Mouse (Mus musculus): ENCODE measurements around the gene Mei4.

DNA sequence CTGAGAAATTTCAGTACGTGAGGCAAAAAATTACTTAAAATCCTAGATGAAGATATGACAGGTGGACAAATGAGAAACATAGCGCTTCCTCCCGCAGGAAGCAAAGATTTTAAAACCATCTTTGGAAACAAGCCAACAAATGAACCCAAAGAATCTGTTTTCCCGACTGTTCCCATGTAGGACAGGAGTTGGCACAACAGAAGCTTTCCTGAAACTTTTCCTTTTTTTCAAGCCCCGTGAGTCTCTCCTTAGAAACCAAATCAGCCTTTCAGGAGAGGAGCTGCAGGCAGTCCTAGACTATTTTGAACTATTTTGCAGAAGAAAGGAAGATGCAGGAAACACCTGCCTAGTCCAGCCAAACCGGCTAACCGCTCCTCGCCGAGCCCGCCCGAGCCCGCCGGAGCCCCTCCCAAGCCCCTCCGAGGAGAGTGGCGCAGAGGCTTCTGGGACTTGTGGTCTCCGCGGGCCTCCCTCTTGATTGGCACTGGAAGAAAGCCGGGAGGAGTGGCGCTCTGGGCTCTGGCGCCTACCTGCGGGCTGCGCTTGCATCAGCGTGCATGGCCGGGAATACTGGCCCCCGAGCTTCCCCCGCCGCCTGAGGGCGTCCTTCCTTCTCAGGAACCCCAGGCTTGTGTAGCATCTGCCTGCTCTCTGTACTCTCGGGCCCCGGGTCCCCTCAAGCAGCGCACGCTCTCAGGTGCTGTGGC lies at the start of gene Mei4:
- TF ChIP-seq POLR2A (IDR thresholded peaks at IDR 0.05; ENCODE audit: insufficient read length, low read depth): no peak
- no peak for TF ChIP-seq POLR2AphosphoS2 (IDR thresholded peaks at IDR 0.05; ENCODE audit: insufficient read length, low read depth)
- no peak for TF ChIP-seq USF1 (IDR thresholded peaks at IDR 0.05; ENCODE audit: low read depth)
- no peak for TF ChIP-seq TCF3 (IDR thresholded peaks at IDR 0.05; ENCODE audit: insufficient read length, low read depth)
- TF ChIP-seq SRF (IDR thresholded peaks at IDR 0.05; ENCODE audit: control insufficient read depth, insufficient read length, low read depth): no peak
- no peak for TF ChIP-seq MYOD1 (IDR thresholded peaks at IDR 0.05; ENCODE audit: control insufficient read depth in 1 of 3, insufficient read length in 2 of 3, low read depth in 2 of 3)
- TF ChIP-seq REST (IDR thresholded peaks at IDR 0.05; ENCODE audit: insufficient read depth, insufficient read length): no peak
